Mouse (Mus musculus) liver, adult 2 months (tissue): ENCODE data around the gene Pex6. TPM values are rescaled to one million over a fixed set of nuclear protein-coding genes. Genes with fewer than 3 reads are reported as not detected.
A peak's percentile ranks its signal among the peaks of the same experiment; 100 is the strongest.

ENCODE experiments used
- DNase-seq: peaks from one replicate; pipeline ENCODE4 v3.0.0-alpha.2; 2011; ENCODE audit warnings: low read depth, low spot score; ENCODE audit errors: extremely low read depth
- H3K27ac ChIP-seq: fragments of 200-500 bp; replicated peaks from 2 replicates; pipeline ENCODE4 v1.5.1; 2012; ENCODE audit warnings: low read depth, mild to moderate bottlenecking, control low read depth, inconsistent platforms, low read length; ENCODE audit not compliant: insufficient read depth
- H3K27me3 ChIP-seq: fragments of 200-500 bp; 2 replicates; pipeline ENCODE4 v1.6.1; 2012; ENCODE audit warnings: mild to moderate bottlenecking, moderate library complexity, low read length, inconsistent platforms; ENCODE audit not compliant: control insufficient read depth, insufficient read depth
- H3K36me3 ChIP-seq: fragments of 200-500 bp; 2 replicates; pipeline ENCODE4 v1.6.1; 2012; ENCODE audit warnings: low read length, inconsistent platforms; ENCODE audit not compliant: control insufficient read depth, insufficient read depth
- H3K4me1 ChIP-seq: fragments of 200-500 bp; 2 replicates; pipeline ENCODE4 v1.6.1; 2011; ENCODE audit warnings: low read length; ENCODE audit not compliant: control insufficient read depth, insufficient read depth
- H3K4me3 ChIP-seq: fragments of 200-500 bp; 2 replicates; pipeline ENCODE4 v1.5.1; 2011; ENCODE audit warnings: low read depth, mild to moderate bottlenecking, control low read depth, low read length, moderate library complexity; ENCODE audit not compliant: insufficient read depth
- H3K79me2 ChIP-seq: fragments of 200-500 bp; 2 replicates; pipeline ENCODE4 v1.6.1; 2012; ENCODE audit warnings: inconsistent platforms, mild to moderate bottlenecking, low read length, moderate library complexity; ENCODE audit not compliant: control insufficient read depth, insufficient read depth
- H3K9ac ChIP-seq: fragments of 200-500 bp; 2 replicates; pipeline ENCODE4 v1.6.1; 2012; ENCODE audit warnings: low read depth, mild to moderate bottlenecking, control low read depth, inconsistent platforms, low read length
- CTCF ChIP-seq: fragments of 200-500 bp; IDR thresholded peaks from 2 replicates; pipeline ENCODE4 v1.5.1; 2011; ENCODE audit warnings: low read depth, low read length, control low read depth
- POLR2A ChIP-seq: fragments of 200-500 bp; IDR thresholded peaks from 2 replicates; pipeline ENCODE4 v1.6.1; 2011; ENCODE audit warnings: low read length, control low read depth; ENCODE audit not compliant: insufficient read depth; ENCODE audit errors: extremely low read depth
- WGBS: fragments of 180-500 bp; shearing (Covaris S2); methylation state at CpG from one replicate; pipeline ENCODE4 v1.1.7; 2018; 5-methylcytosine and 5-hydroxymethylcytosine counted together
- polyA plus RNA-seq: library from polyadenylated mRNA; depleted of rRNA; stranded (reverse); fragments of >200 nt; gene quantifications from 2 replicates; pipeline ENCODE4 v1.2.3, GENCODE M21; 2012; rRNA removed
- total RNA-seq: library from RNA; depleted of rRNA; stranded (reverse); fragments of >200 nt; gene quantifications from 2 replicates; pipeline ENCODE4 v1.2.3, GENCODE M21; 2014; rRNA removed

Gene Pex6
- 39.5 and 46.4 TPM in 2 replicates for total RNA-seq
- 94.8 and 104 TPM in 2 replicates for polyA plus RNA-seq

DNA sequence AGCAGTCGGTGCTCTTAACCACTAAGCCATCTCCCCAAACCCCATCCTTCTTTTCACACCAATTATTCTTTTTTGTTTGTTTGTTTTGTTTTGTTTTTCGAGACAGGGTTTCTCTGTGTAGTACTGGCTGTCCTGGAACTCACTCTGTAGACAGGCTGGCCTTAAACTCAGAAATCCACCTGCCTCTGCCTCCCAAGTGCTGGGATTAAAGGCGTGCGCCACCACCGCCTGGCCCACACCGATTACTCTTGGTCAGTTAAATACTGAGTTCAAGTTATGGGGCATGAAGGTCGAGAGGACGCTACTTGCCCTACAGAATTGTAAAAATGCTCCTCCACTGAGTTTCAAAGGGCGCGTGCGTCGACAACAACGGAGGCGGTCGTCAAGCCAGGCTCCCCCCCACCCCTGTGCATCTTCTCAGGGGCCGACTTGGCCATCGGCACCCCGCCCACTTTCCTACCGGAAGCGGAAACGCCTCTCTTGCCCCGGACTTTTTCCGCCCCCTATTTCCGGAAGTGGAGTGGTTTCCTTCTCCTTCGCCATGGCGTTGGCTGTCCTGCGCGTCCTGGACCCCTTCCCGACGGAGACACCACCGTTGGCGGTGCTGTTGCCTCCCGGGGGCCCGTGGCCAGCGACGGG, at the start of gene Pex6:
Gene Pex6 (plus strand): TSS at position 505 of the 639 bp plus-strand sequence.
- peaks cover 9% of the 10 kb centered on the region for H3K4me1 ChIP-seq
- peak within 1 kb of the TSS; percentile 97 for H3K4me3 ChIP-seq
- H3K27me3 ChIP-seq = no peaks in the 10 kb centered on the region
- H3K9ac ChIP-seq = peak within 1 kb of the TSS; percentile 99
- WGBS = 6% methylated on average over 36 of the region's 36 CpGs
- peak within 1 kb of the TSS; percentile 93 for H3K27ac ChIP-seq
- peaks cover 12% of the 10 kb centered on the region; the same call in 1 of the 2 replicates for H3K36me3 ChIP-seq
- TF ChIP-seq CTCF (no peak), POLR2A (peak; percentile 85; the same call in 1 of the 2 replicates)
- peak; percentile 81 for DNase-seq
- peaks cover 13% of the 10 kb centered on the region for H3K79me2 ChIP-seq

DNA sequence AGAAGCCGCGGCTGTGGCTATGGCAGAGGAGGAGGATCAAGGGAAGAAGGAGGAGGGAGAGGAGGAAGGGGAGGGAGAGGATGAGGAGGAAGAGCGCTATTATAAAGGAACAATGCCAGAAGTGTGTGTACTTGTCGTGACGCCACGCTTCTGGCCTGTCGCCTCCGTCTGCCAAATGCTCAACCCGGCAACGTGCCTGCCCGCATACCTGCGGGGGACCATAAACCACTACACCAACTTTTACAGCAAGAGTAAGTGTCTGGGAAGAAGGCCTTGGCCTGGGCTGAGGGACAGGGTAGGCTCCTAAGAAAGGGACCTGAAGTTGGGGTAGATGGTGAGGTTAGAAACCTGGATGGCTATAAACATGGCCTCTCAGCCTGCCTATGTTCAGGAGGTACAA, 49.3 kb upstream of the Pex6 start:
- Histone ChIP-seq H3K4me1 (no peaks in the 10 kb centered on the region), H3K9ac (no peak overlapping the region), H3K4me3 (no peak overlapping the region), H3K36me3 (no peaks in the 10 kb centered on the region; the same call in 1 of the 2 replicates), H3K27me3 (no peaks in the 10 kb centered on the region), H3K79me2 (no peaks in the 10 kb centered on the region), H3K27ac (no peak overlapping the region)
- TF ChIP-seq CTCF = no peak
- no peak for TF ChIP-seq POLR2A
- WGBS = 92% methylated on average over 12 of the region's 12 CpGs
- no peak for DNase-seq

DNA sequence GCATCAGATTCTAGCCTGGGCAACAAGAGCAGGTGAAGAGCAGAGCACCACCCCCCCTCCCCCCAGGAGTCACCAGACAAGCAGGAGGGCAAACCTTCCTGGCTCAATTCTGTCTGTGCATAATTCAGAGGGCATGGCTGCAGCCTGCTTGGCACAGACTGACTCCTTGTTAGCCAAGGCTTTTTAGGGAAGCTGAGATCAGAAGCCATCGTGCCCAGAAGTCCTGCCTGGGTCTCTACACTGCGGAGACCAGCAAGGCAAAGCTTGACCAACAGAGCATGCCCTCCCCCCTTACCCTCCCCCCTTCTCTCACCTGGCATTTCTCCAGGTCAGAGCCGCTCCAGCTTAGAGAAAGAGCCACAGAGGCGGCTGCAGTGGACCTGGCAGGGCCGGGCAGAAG, 48.5 kb upstream of the Pex6 start:
- 80% methylated on average over 5 of the region's 5 CpGs for WGBS
- no peak for DNase-seq
- TF ChIP-seq POLR2A (no peak), CTCF (no peak)
- H3K4me3 ChIP-seq = no peak overlapping the region
- H3K27me3 ChIP-seq = no peaks in the 10 kb centered on the region
- H3K79me2 ChIP-seq = no peaks in the 10 kb centered on the region
- no peak overlapping the region for H3K27ac ChIP-seq
- H3K4me1 ChIP-seq = no peaks in the 10 kb centered on the region
- no peak overlapping the region for H3K9ac ChIP-seq
- H3K36me3 ChIP-seq = peaks cover 2% of the 10 kb centered on the region

DNA sequence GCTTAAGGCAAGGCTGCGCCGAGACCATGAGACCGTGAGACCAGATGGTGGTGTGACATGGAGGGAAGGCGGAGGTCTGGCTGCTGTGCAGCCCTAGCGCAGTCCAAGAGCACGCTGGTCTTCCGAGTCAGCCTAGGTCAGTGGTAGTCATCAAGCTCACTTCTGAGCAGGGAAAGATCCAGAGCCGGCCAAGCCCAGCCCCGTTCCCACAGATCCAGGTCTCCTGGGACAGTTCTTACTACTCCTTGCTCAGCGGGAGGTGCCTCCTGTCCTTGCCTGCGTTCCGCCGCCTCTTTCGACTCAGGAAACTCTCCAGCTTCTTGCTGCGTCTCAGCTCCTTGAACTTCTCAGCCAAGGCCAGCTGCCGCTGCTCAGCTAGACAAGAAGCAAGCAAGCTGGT, 43.6 kb upstream of the Pex6 start:
- Histone ChIP-seq H3K27me3 (no peaks in the 10 kb centered on the region), H3K4me1 (no peaks in the 10 kb centered on the region), H3K36me3 (peaks cover 8% of the 10 kb centered on the region), H3K9ac (no peak overlapping the region), H3K79me2 (peaks cover 3% of the 10 kb centered on the region; the same call in 1 of the 2 replicates), H3K4me3 (no peak overlapping the region), H3K27ac (no peak overlapping the region)
- no peak for TF ChIP-seq POLR2A
- no peak for TF ChIP-seq CTCF
- DNase-seq = no peak
- 95% methylated on average over 16 of the region's 16 CpGs for WGBS

DNA sequence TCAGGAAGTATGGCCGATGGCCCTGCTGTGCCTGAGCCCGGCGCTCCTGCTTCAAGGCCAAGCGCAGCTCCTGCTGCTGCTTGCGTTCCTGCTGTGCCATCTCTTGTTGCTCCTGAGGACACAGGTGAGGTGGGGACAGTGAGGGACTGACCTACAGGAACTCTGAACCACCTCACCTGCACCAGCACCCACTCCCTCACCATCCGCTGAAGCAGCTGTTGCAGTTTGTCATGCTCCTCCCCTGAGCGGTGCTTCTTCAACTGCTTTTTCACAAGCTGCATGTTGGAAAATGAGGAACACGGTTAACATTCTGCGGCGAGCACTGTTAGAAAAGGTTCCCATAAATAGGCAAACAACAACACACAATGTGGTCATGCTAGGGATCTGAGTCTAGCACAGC, 41.4 kb upstream of the Pex6 start:
- no peak for DNase-seq
- 99% methylated on average over 10 of the region's 10 CpGs for WGBS
- H3K79me2 ChIP-seq = peaks cover 7% of the 10 kb centered on the region; the same call in 1 of the 2 replicates
- H3K27me3 ChIP-seq = no peaks in the 10 kb centered on the region
- H3K4me3 ChIP-seq = no peak overlapping the region
- H3K27ac ChIP-seq = no peak overlapping the region
- peaks cover 8% of the 10 kb centered on the region for H3K36me3 ChIP-seq
- no peak for TF ChIP-seq CTCF
- peaks cover 6% of the 10 kb centered on the region for H3K4me1 ChIP-seq
- no peak overlapping the region for H3K9ac ChIP-seq

DNA sequence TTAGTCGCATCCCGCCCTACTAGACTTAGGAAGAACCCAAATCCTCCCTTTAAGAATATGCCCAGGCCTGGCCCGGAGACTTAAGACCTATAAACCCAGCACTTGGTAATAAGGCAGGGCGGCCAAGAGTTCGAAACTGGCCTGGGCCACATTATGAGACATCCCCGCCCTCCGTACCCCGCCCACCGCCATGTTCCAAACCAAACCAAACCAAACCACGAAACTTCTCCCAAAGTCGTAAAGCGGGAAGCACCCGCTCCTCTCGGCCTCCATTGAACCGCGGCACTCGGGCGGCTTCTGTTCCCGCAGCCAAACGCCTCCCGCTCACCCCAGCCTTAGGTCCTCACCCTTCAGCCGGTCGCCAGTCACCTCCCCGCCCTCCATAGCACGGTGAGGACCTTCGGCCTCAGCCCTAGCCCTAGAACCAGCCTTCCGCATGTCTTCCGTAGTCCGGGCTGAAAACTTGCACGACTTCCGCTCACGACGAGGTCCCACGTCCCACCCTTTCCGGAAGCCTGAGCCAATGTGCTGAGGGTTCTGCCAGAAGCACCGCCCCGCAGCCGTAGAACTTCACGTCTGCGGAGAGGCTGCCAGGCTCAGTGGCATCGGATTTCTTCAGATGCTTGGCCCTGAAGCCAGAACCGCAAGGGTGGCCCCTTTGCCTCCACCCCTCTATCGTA, 37.3 kb upstream of the Pex6 start, which contains the start of gene Rrp36:
Gene Rrp36 (minus strand): TSS at position 503 of the 680 bp plus-strand sequence.
- under 1% methylated on average over 43 of the region's 43 CpGs for WGBS
- H3K4me1 ChIP-seq = peaks cover 11% of the 10 kb centered on the region
- peak within 1 kb of the TSS; percentile 70 for H3K4me3 ChIP-seq
- H3K36me3 ChIP-seq = peaks cover 13% of the 10 kb centered on the region
- peak within 1 kb of the TSS; percentile 87 for H3K27ac ChIP-seq
- TF ChIP-seq POLR2A = peak; percentile 83
- TF ChIP-seq CTCF = no peak
- H3K27me3 ChIP-seq = no peaks in the 10 kb centered on the region
- DNase-seq = peak; percentile 94
- H3K9ac ChIP-seq = peak within 1 kb of the TSS; percentile 76
- H3K79me2 ChIP-seq = peaks cover 7% of the 10 kb centered on the region; the same call in 1 of the 2 replicates
